9 mouse cellular contexts compared by ENCODE assay signal in genomic region chr7:25279076-25279860, GRCm38 (mm10). TPM values are rescaled to one million over a fixed set of nuclear protein-coding genes. Genes with fewer than 3 reads are reported as not detected.
A peak's percentile ranks its signal among the peaks of the same experiment; 100 is the strongest.
DNase-seq lines count a peak whose midpoint lies in the region; ATAC-seq and TF ChIP-seq lines count a peak whose summit lies in the region.
"Had no signal": no experiment of that assay in that cellular context is flagged by ENCODE, and none has a peak within 500 bp of the region (broad histone marks: within the 10 kb centered on the region; RNA-seq: fewer than 3 reads in every experiment).

No protein-coding gene starts in this region.

- TF ChIP-seq POLR2A in CH12.LX (IDR thresholded peaks at IDR 0.05; ENCODE audit: low read depth, low read length): no peak; the same call in 1 of the 2 replicates
- TF ChIP-seq POLR2A in testis, adult 2 months (IDR thresholded peaks at IDR 0.05; ENCODE audit: control insufficient read depth, low read depth, low read length): no peak; the same call in 1 of the 2 replicates

- dilution Hi-C loops in CH12.LX (cut with MboI; ENCODE audit: extremely low pct_ligation_motif_present, extremely low pct_unique_long_range_greater_than_20kb, low sequenced_read_pairs): no loop called here

- peaks cover 47 to 78% of the 10 kb centered on the region in 2 experiments for H3K4me1 ChIP-seq in CH12.LX (ENCODE audit: control insufficient read depth in 1 of 2, insufficient read depth in 2 of 2)
- H3K4me1 ChIP-seq in forebrain, embryonic 13.5 days: peaks cover 65% of the 10 kb centered on the region
- peaks cover 68% of the 10 kb centered on the region for H3K4me1 ChIP-seq in liver, postnatal 0 days (ENCODE audit: insufficient read depth)
- H3K4me1 ChIP-seq in neural tube, embryonic 13.5 days (replicated peaks): peaks cover 79% of the 10 kb centered on the region
- H3K4me1 ChIP-seq in testis, adult 2 months (ENCODE audit: control insufficient read depth, insufficient read depth, low read length): peaks cover 48% of the 10 kb centered on the region

- TF ChIP-seq CTCF in CH12.LX (conservative IDR thresholded peaks at IDR 0.05 in 1 of 2, IDR thresholded peaks at IDR 0.05 in 1 of 2; ENCODE audit: low read depth in 2 of 2, low read length in 2 of 2): peak in 1 of 2 experiments; percentile 63; a peak in 2 of 4 replicates
- TF ChIP-seq CTCF in liver, postnatal 0 days (IDR thresholded peaks at IDR 0.05; ENCODE audit: low read depth): peak; percentile 46
- no peak for TF ChIP-seq CTCF in testis, adult 2 months (IDR thresholded peaks at IDR 0.05; ENCODE audit: control insufficient read depth, insufficient read depth, insufficient replicate concordance, low read depth, low read length)

- peak overlapping the region; percentile 40 to 57 (median 56) for H3K4me3 ChIP-seq in CH12.LX (replicated peaks in 1 of 3; ENCODE audit: low read depth in 2 of 3, low read length in 2 of 3, poor library complexity in 1 of 3)
- H3K4me3 ChIP-seq in forebrain, embryonic 13.5 days: peak overlapping the region; percentile 76
- H3K4me3 ChIP-seq in liver, postnatal 0 days (ENCODE audit: low read depth, low read length): peak overlapping the region; percentile 70
- peak overlapping the region; percentile 85 for H3K4me3 ChIP-seq in neural tube, embryonic 13.5 days
- H3K4me3 ChIP-seq in testis, adult 2 months (ENCODE audit: control insufficient read depth, low read depth, low read length): peak overlapping the region; percentile 69

- in situ Hi-C loops in CH12.LX (cut with MboI; ENCODE audit: low pct_ligation_motif_present, low pct_unique_long_range_greater_than_20kb, low sequenced_read_pairs): loop anchor here (5.0 to 10.0 kb wide), 3 partner anchors 37 to 147 kb away; no protein-coding TSS in a partner anchor

- ATAC-seq in cerebellum, adult (ENCODE audit: insufficient number of reproducible peaks, low FRiP score, low TSS enrichment): peak; percentile 14; the same call in 1 of the 2 replicates
- ATAC-seq in forebrain, embryonic 13.5 days: peak; percentile 64
- ATAC-seq in liver, postnatal 0 days: peak; percentile 18
- ATAC-seq in neural tube, embryonic 13.5 days (ENCODE audit: low read depth): peak; percentile 66

- peak; percentile 36; the same call in 1 of the 2 replicates for TF ChIP-seq EP300 in CH12.LX (IDR thresholded peaks at IDR 0.05; ENCODE audit: low read length)
- TF ChIP-seq EP300 in liver, postnatal 0 days (IDR thresholded peaks at IDR 0.05; ENCODE audit: low read depth): peak; percentile 15; the same call in 1 of the 2 replicates

- intact Hi-C loops in heart, postnatal 10 days (cut with DNase I): no loop called here

- H3K27ac ChIP-seq in CH12.LX (ENCODE audit: insufficient read depth, low read depth): peak overlapping the region; percentile 72
- peak overlapping the region; percentile 100 for H3K27ac ChIP-seq in forebrain, embryonic 13.5 days
- H3K27ac ChIP-seq in liver, postnatal 0 days (ENCODE audit: low read depth): peak overlapping the region; percentile 96
- H3K27ac ChIP-seq in neural tube, embryonic 13.5 days (replicated peaks): peak overlapping the region; percentile 100
- peak overlapping the region; percentile 87 for H3K27ac ChIP-seq in testis, adult 2 months (ENCODE audit: control insufficient read depth, insufficient read depth, low read depth, low read length)

- H3K36me3 ChIP-seq in CH12.LX (replicated peaks in 1 of 2; ENCODE audit: control insufficient read depth in 1 of 2, insufficient read depth in 1 of 2, low read length in 1 of 2): peaks cover 0 to 21% of the 10 kb centered on the region in 2 experiments
- peaks cover 5% of the 10 kb centered on the region; the same call in 1 of the 2 replicates for H3K36me3 ChIP-seq in forebrain, embryonic 13.5 days (ENCODE audit: poor library complexity, severe bottlenecking)
- H3K36me3 ChIP-seq in liver, postnatal 0 days (replicated peaks; ENCODE audit: insufficient read depth, low read length): 0 out of 2 replicates have a peak, but pooled peaks cover 3% of the 10 kb centered on the region
- H3K36me3 ChIP-seq in neural tube, embryonic 13.5 days: 0 out of 2 replicates have a peak, but pooled peaks cover 5% of the 10 kb centered on the region
- no peaks in the 10 kb centered on the region for H3K36me3 ChIP-seq in testis, adult 2 months (ENCODE audit: control insufficient read depth, insufficient read depth, low read length)

- peak; percentile 80 for DNase-seq in CH12.LX (ENCODE audit: extremely low read depth)
- DNase-seq in heart, postnatal 10 days: peak; percentile 81 to 93
- DNase-seq in layer of hippocampus, adult 11-12 months (ENCODE audit: low spot score): peak; percentile 95
- DNase-seq in liver, postnatal 0 days: peak; percentile 79

- H3K79me2 ChIP-seq in CH12.LX (replicated peaks; ENCODE audit: control insufficient read depth, extremely low read depth, insufficient read depth, poor library complexity, severe bottlenecking): peaks cover 9% of the 10 kb centered on the region

- H3K9me3 ChIP-seq in CH12.LX (replicated peaks; ENCODE audit: low read length): no peaks in the 10 kb centered on the region
- H3K9me3 ChIP-seq in forebrain, embryonic 13.5 days (replicated peaks): no peaks in the 10 kb centered on the region
- H3K9me3 ChIP-seq in liver, postnatal 0 days (ENCODE audit: low read length): no peaks in the 10 kb centered on the region
- no peaks in the 10 kb centered on the region for H3K9me3 ChIP-seq in neural tube, embryonic 13.5 days

- under 1% methylated on average over 38 of the region's 49 CpGs for WGBS in forebrain, embryonic 13.5 days
- WGBS in liver, postnatal 0 days (ENCODE audit: insufficient replicate concordance): under 1% methylated on average over 45 of the region's 49 CpGs
- WGBS in neural tube, embryonic 13.5 days: under 1% methylated on average over 47 of the region's 49 CpGs

- H3K4me2 ChIP-seq in CH12.LX (ENCODE audit: insufficient read depth, low read depth, poor library complexity, severe bottlenecking): peak overlapping the region; percentile 79
- H3K4me2 ChIP-seq in forebrain, embryonic 13.5 days: peak overlapping the region; percentile 81
- H3K4me2 ChIP-seq in liver, postnatal 0 days (ENCODE audit: low read depth, low read length): peak overlapping the region; percentile 99
- H3K4me2 ChIP-seq in neural tube, embryonic 13.5 days: peak overlapping the region; percentile 81

- no peaks in the 10 kb centered on the region for H3K27me3 ChIP-seq in CH12.LX (replicated peaks)
- H3K27me3 ChIP-seq in forebrain, embryonic 13.5 days: no peaks in the 10 kb centered on the region
- H3K27me3 ChIP-seq in liver, postnatal 0 days (ENCODE audit: insufficient read depth, low read length): no peaks in the 10 kb centered on the region
- H3K27me3 ChIP-seq in neural tube, embryonic 13.5 days: no peaks in the 10 kb centered on the region
- H3K27me3 ChIP-seq in testis, adult 2 months (ENCODE audit: control insufficient read depth, insufficient read depth, low read length): no peaks in the 10 kb centered on the region

- TF ChIP-seq RAD21 in CH12.LX (IDR thresholded peaks at IDR 0.05; ENCODE audit: low read depth, low read length): peak; percentile 32

- peak overlapping the region; percentile 46 for H3K9ac ChIP-seq in CH12.LX (ENCODE audit: insufficient read depth, low read depth)
- H3K9ac ChIP-seq in forebrain, embryonic 13.5 days: peak overlapping the region; percentile 85
- peak overlapping the region; percentile 68 for H3K9ac ChIP-seq in liver, postnatal 0 days (replicated peaks)
- H3K9ac ChIP-seq in neural tube, embryonic 13.5 days: peak overlapping the region; percentile 84

RNA-seq across cellular contexts. Expression of gene Cic, which starts 11.8 kb away (rescaled TPM):
- total RNA-seq in CH12.LX (2012; rRNA removed) (17.5 and 21.7 TPM in 2 replicates), CH12.LX (2014; rRNA removed) (2.2 and 2.5 TPM in 2 replicates)
- 31.2 and 34.5 TPM in 2 replicates for polyA plus RNA-seq in CH12.LX (2012; ENCODE audit: insufficient read length, low read depth)
- 45.9 and 47.0 TPM in 2 replicates for polyA plus RNA-seq in forebrain, embryonic 13.5 days (2015; fragmentation: Nextera tagmentation; extraction: Ambion mirVana)
- total RNA-seq in heart, postnatal 10 days (2021): 10 to 100 TPM; 88.4 to 90.5 TPM
- polyA plus RNA-seq in liver, postnatal 0 days (2015; fragmentation: Nextera tagmentation; extraction: Ambion mirVana): 8.9 and 9.7 TPM in 2 replicates
- polyA plus RNA-seq in neural tube, embryonic 13.5 days (2015; fragmentation: Nextera tagmentation; extraction: Ambion mirVana): 40.2 and 43.4 TPM in 2 replicates
- polyA plus RNA-seq in testis, adult 2 months (2012; rRNA removed): 41.8 and 42.1 TPM in 2 replicates

RNA-seq across cellular contexts. Expression of gene Pafah1b3, which starts 18.5 kb away (rescaled TPM):
- total RNA-seq in CH12.LX (2012; rRNA removed): 22.7 and 50.2 TPM in 2 replicates
- total RNA-seq in CH12.LX (2014; rRNA removed): 9.7 and 17.6 TPM in 2 replicates
- polyA plus RNA-seq in CH12.LX (2012; ENCODE audit: insufficient read length, low read depth): 5.9 TPM in 2 replicates
- polyA plus RNA-seq in forebrain, embryonic 13.5 days (2015; fragmentation: Nextera tagmentation; extraction: Ambion mirVana): 513 and 525 TPM in 2 replicates
- total RNA-seq in heart, postnatal 10 days (2021): 10 to 100 TPM; 12.8 to 16.0 TPM
- 23.4 and 25.4 TPM in 2 replicates for polyA plus RNA-seq in liver, postnatal 0 days (2015; fragmentation: Nextera tagmentation; extraction: Ambion mirVana)
- 525 and 535 TPM in 2 replicates for polyA plus RNA-seq in neural tube, embryonic 13.5 days (2015; fragmentation: Nextera tagmentation; extraction: Ambion mirVana)
- 37.1 and 44.4 TPM in 2 replicates for polyA plus RNA-seq in testis, adult 2 months (2012; rRNA removed)

RNA-seq across cellular contexts. Expression of gene Prr19, which starts 21.9 kb away (rescaled TPM):
- total RNA-seq in CH12.LX (2012; rRNA removed) (not detected in 2 replicates), CH12.LX (2014; rRNA removed) (not detected in 2 replicates)
- polyA plus RNA-seq in CH12.LX (2012; ENCODE audit: insufficient read length, low read depth): not detected in 2 replicates
- polyA plus RNA-seq in forebrain, embryonic 13.5 days (2015; fragmentation: Nextera tagmentation; extraction: Ambion mirVana): 0.93 and 1.6 TPM in 2 replicates
- not detected for total RNA-seq in heart, postnatal 10 days (2021)
- polyA plus RNA-seq in liver, postnatal 0 days (2015; fragmentation: Nextera tagmentation; extraction: Ambion mirVana): not detected in 2 replicates
- 2.1 and 2.9 TPM in 2 replicates for polyA plus RNA-seq in neural tube, embryonic 13.5 days (2015; fragmentation: Nextera tagmentation; extraction: Ambion mirVana)
- polyA plus RNA-seq in testis, adult 2 months (2012; rRNA removed): 83.0 and 90.6 TPM in 2 replicates

RNA-seq across cellular contexts. Expression of gene Tmem145, which starts 26.6 kb away (rescaled TPM):
- total RNA-seq in CH12.LX (2012; rRNA removed): not detected in 2 replicates
- not detected in 2 replicates for total RNA-seq in CH12.LX (2014; rRNA removed)
- polyA plus RNA-seq in CH12.LX (2012; ENCODE audit: insufficient read length, low read depth): 0.10 TPM in 1 of 2 replicates, not detected in the other
- polyA plus RNA-seq in forebrain, embryonic 13.5 days (2015; fragmentation: Nextera tagmentation; extraction: Ambion mirVana): 14.1 and 16.4 TPM in 2 replicates
- total RNA-seq in heart, postnatal 10 days (2021): not detected
- polyA plus RNA-seq in liver, postnatal 0 days (2015; fragmentation: Nextera tagmentation; extraction: Ambion mirVana): not detected in 2 replicates
- 51.7 and 52.2 TPM in 2 replicates for polyA plus RNA-seq in neural tube, embryonic 13.5 days (2015; fragmentation: Nextera tagmentation; extraction: Ambion mirVana)
- polyA plus RNA-seq in testis, adult 2 months (2012; rRNA removed): 1.3 TPM in 2 replicates
- polyA plus RNA-seq: gonadal fat pad, adult 2 months had no signal

RNA-seq across cellular contexts. Expression of gene Erf, which starts 28.7 kb away (rescaled TPM):
- total RNA-seq in CH12.LX (2012; rRNA removed) (13.0 and 13.2 TPM in 2 replicates), CH12.LX (2014; rRNA removed) (6.1 and 7.1 TPM in 2 replicates)
- polyA plus RNA-seq in CH12.LX (2012; ENCODE audit: insufficient read length, low read depth): 15.2 and 15.4 TPM in 2 replicates
- polyA plus RNA-seq in forebrain, embryonic 13.5 days (2015; fragmentation: Nextera tagmentation; extraction: Ambion mirVana): 5.5 and 5.8 TPM in 2 replicates
- 10 to 100 TPM; 38.6 to 42.2 TPM for total RNA-seq in heart, postnatal 10 days (2021)
- 4.6 and 5.2 TPM in 2 replicates for polyA plus RNA-seq in liver, postnatal 0 days (2015; fragmentation: Nextera tagmentation; extraction: Ambion mirVana)
- 4.9 and 8.0 TPM in 2 replicates for polyA plus RNA-seq in neural tube, embryonic 13.5 days (2015; fragmentation: Nextera tagmentation; extraction: Ambion mirVana)
- polyA plus RNA-seq in testis, adult 2 months (2012; rRNA removed): 40.4 and 44.1 TPM in 2 replicates

Comparison
In these comparisons a context has a peak if more than half of its experiments do, and no peak if none do; other contexts are left out.
1. Peak in every context shown above with its lines: DNase-seq, ATAC-seq, H3K4me3 ChIP-seq and H3K27ac ChIP-seq.
2. ATAC-seq: peak in every context shown above with its lines; median percentile 66 in neural tube, embryonic 13.5 days; 64 in forebrain, embryonic 13.5 days; 18 in liver, postnatal 0 days; 14 in cerebellum, adult.
3. RNA of gene Pafah1b3, which starts 18.5 kb away (polyA plus RNA-seq): 525 to 535 TPM in neural tube, embryonic 13.5 days and 513 to 525 TPM in forebrain, embryonic 13.5 days; 37.1 to 44.4 TPM in testis, adult 2 months, 23.4 to 25.4 TPM in liver, postnatal 0 days and 5.9 TPM in CH12.LX; every median in the first group is over 10 times any median in the second.
4. RNA of gene Prr19, which starts 21.9 kb away (polyA plus RNA-seq): 83.0 to 90.6 TPM in testis, adult 2 months; 2.1 to 2.9 TPM in neural tube, embryonic 13.5 days, 0.93 to 1.6 TPM in forebrain, embryonic 13.5 days, not detected in CH12.LX and not detected in liver, postnatal 0 days; every median in the first group is over 10 times any median in the second.